Mouse (Mus musculus): ENCODE data around the gene Emx2.

Emx2 gene

GRCm38 (mm10) chr19:59461481-59462421 lies 3.6 kb downstream of the Emx2 start:
- intact Hi-C loops (cut with DNase I), result no loop called here

GRCm38 (mm10) chr19:59462459-59463292 lies 4.5 kb downstream of the Emx2 start:
- intact Hi-C loops (cut with DNase I), result no loop called here

GRCm38 (mm10) chr19:59463842-59464443 lies 5.8 kb downstream of the Emx2 start:
- intact Hi-C loops (cut with DNase I), result no loop called here

GRCm38 (mm10) chr19:59465281-59465680 lies 7.1 kb downstream of the Emx2 start:
- intact Hi-C loops (cut with DNase I), result no loop called here

- intact Hi-C loops (cut with DNase I), result no loop called here
Measured at GRCm38 (mm10) chr19:59465751-59466410, 7.7 kb downstream of the Emx2 start.

- intact Hi-C loops (cut with DNase I), result no loop called here
Measured at GRCm38 (mm10) chr19:59466417-59466937, 8.3 kb downstream of the Emx2 start.

- intact Hi-C loops (cut with DNase I), result no loop called here
Measured at GRCm38 (mm10) chr19:59467016-59467412, 8.8 kb downstream of the Emx2 start.

- intact Hi-C loops (cut with DNase I), result no loop called here
Measured at GRCm38 (mm10) chr19:59467413-59468064, 9.4 kb downstream of the Emx2 start.

GRCm38 (mm10) chr19:59468065-59468810 lies 10.1 kb downstream of the Emx2 start:
- intact Hi-C loops (cut with DNase I), result no loop called here

GRCm38 (mm10) chr19:59469035-59469949 lies 11.1 kb downstream of the Emx2 start:
- intact Hi-C loops (cut with DNase I), result no loop called here

GRCm38 (mm10) chr19:59470074-59470630 lies 12.0 kb downstream of the Emx2 start:
- intact Hi-C loops (cut with DNase I), result no loop called here

GRCm38 (mm10) chr19:59470913-59471312 lies 12.7 kb downstream of the Emx2 start:
- intact Hi-C loops (cut with DNase I), result no loop called here

GRCm38 (mm10) chr19:59472844-59473243 lies 14.7 kb downstream of the Emx2 start:
- intact Hi-C loops (cut with DNase I), result no loop called here

- intact Hi-C loops (cut with DNase I), result no loop called here
Measured at GRCm38 (mm10) chr19:59479912-59480311, 21.7 kb downstream of the Emx2 start.

GRCm38 (mm10) chr19:59480563-59480962 lies 22.4 kb downstream of the Emx2 start:
- intact Hi-C loops (cut with DNase I), result no loop called here

GRCm38 (mm10) chr19:59492258-59492657 lies 34.1 kb downstream of the Emx2 start:
- intact Hi-C loops (cut with DNase I), result no loop called here

GRCm38 (mm10) chr19:59496832-59497231 lies 38.7 kb downstream of the Emx2 start:
- intact Hi-C loops (cut with DNase I), result no loop called here

GRCm38 (mm10) chr19:59508896-59509295 lies 50.7 kb downstream of the Emx2 start:
- intact Hi-C loops (cut with DNase I), result no loop called here
